Mouse (Mus musculus) neural tube, embryonic 12.5 days (tissue): Measurements from ENCODE around the gene Zfp119b. TPM values are rescaled to one million over a fixed set of nuclear protein-coding genes. Genes with fewer than 3 reads are reported as not detected.
"Not testable (repeated sequence)": the region's sequence is repeated elsewhere in the genome, so short reads cannot be mapped to it uniquely, and the experiment has no call there.

Experiments used
- ATAC-seq: fragments of 200-750 bp; cut with Nextera tagmentation; 2 replicates; pipeline ENCODE4 v1.8.0; 2017; ENCODE audit warnings: low read depth, mild to moderate bottlenecking, moderate TSS enrichment, moderate library complexity; ENCODE audit not compliant: low FRiP score
- H3K27ac ChIP-seq: fragments of 300-500 bp; sonication (generic); 2 replicates; pipeline ENCODE4 v1.5.1; 2016
- H3K27me3 ChIP-seq: fragments of 300-500 bp; sonication (generic); replicated peaks from 2 replicates; pipeline ENCODE4 v1.6.1; 2016; ENCODE audit warnings: mild to moderate bottlenecking
- H3K36me3 ChIP-seq: fragments of 300-500 bp; sonication (generic); 2 replicates; pipeline ENCODE4 v1.6.1; 2016; ENCODE audit warnings: mild to moderate bottlenecking
- H3K4me1 ChIP-seq: fragments of 300-500 bp; sonication (generic); 2 replicates; pipeline ENCODE4 v1.6.1; 2016
- H3K4me2 ChIP-seq: fragments of 300-500 bp; sonication (generic); replicated peaks from 2 replicates; pipeline ENCODE4 v1.6.1; 2016; ENCODE audit warnings: mild to moderate bottlenecking
- H3K4me3 ChIP-seq: fragments of 300-500 bp; sonication (generic); 2 replicates; pipeline ENCODE4 v1.5.1; 2016
- H3K9ac ChIP-seq: fragments of 300-500 bp; sonication (generic); 2 replicates; pipeline ENCODE4 v1.6.1; 2016; ENCODE audit warnings: mild to moderate bottlenecking
- H3K9me3 ChIP-seq: fragments of 300-500 bp; sonication (generic); 2 replicates; pipeline ENCODE4 v1.6.1; 2016; ENCODE audit warnings: mild to moderate bottlenecking
- WGBS: fragments of 180-500 bp; shearing (Covaris S2); methylation state at CpG from one replicate; pipeline ENCODE4 v1.1.7; 2016; 5-methylcytosine and 5-hydroxymethylcytosine counted together
- polyA plus RNA-seq: library from polyadenylated mRNA; unstranded; fragments of >200 nt; fragmentation: Nextera tagmentation; extraction: Ambion mirVana; gene quantifications from 2 replicates; pipeline ENCODE4 v1.2.1, GENCODE M21; 2016

Zfp119b gene
- polyA plus RNA-seq, 1 experiment from 2014 or later: 6.0 TPM

GRCm38 (mm10) chr17:55956129-55956528, 6.8 kb upstream of the Zfp119b start:
- Histone ChIP-seq H3K27ac (no peak overlapping the region), H3K9me3 (no peaks in the 10 kb centered on the region)
- peak; percentile 27 for ATAC-seq

GRCm38 (mm10) chr17:55954229-55954628, 4.9 kb upstream of the Zfp119b start:
- ATAC-seq: no peak
- Histone ChIP-seq H3K4me2 (no peak overlapping the region), H3K27ac (no peak overlapping the region), H3K36me3 (no peaks in the 10 kb centered on the region), H3K4me1 (peaks cover 23% of the 10 kb centered on the region), H3K9ac (no peak overlapping the region), H3K9me3 (no peaks in the 10 kb centered on the region), H3K27me3 (peaks cover 13% of the 10 kb centered on the region; the same call in 1 of the 2 replicates), H3K4me3 (no peak overlapping the region)
- WGBS: 38% methylated on average over 16 of the region's 16 CpGs

More at GRCm38 (mm10) chr17:55956129-55956528, 6.8 kb upstream of the Zfp119b start:
- peaks cover 31% of the 10 kb centered on the region for H3K4me1 ChIP-seq
- peak overlapping the region; percentile 78 for H3K4me2 ChIP-seq
- peak overlapping the region; percentile 54 for H3K9ac ChIP-seq
- peaks cover 4% of the 10 kb centered on the region; the same call in 1 of the 2 replicates for H3K36me3 ChIP-seq
- peak overlapping the region; percentile 43 for H3K4me3 ChIP-seq
- peaks cover 13% of the 10 kb centered on the region; the same call in 1 of the 2 replicates for H3K27me3 ChIP-seq
- WGBS: under 1% methylated on average over 26 of the region's 26 CpGs

- Histone ChIP-seq H3K27ac (no peak overlapping the region), H3K4me2 (no peak overlapping the region), H3K4me1 (peaks cover 23% of the 10 kb centered on the region), H3K9ac (no peak overlapping the region), H3K9me3 (no peaks in the 10 kb centered on the region), H3K36me3 (no peaks in the 10 kb centered on the region), H3K27me3 (peaks cover 13% of the 10 kb centered on the region; the same call in 1 of the 2 replicates), H3K4me3 (no peak overlapping the region)
- 84% methylated on average over 6 of the region's 6 CpGs for WGBS
- ATAC-seq: no peak
These were observed 4.5 kb upstream of the Zfp119b start for GRCm38 (mm10) chr17:55953751-55954150.

- Histone ChIP-seq H3K4me1 (peaks cover 12% of the 10 kb centered on the region), H3K4me3 (no peak within 1 kb of the TSS), H3K4me2 (no peak within 1 kb of the TSS), H3K27me3 (peaks cover 13% of the 10 kb centered on the region; the same call in 1 of the 2 replicates), H3K36me3 (no peaks in the 10 kb centered on the region), H3K9ac (no peak within 1 kb of the TSS), H3K9me3 (no peaks in the 10 kb centered on the region), H3K27ac (no peak within 1 kb of the TSS)
- no peak for ATAC-seq
- 75% methylated on average over 6 of the region's 6 CpGs for WGBS
These were observed 3.2 kb upstream of the Zfp119b start, which contains the start of gene Ebi3 for GRCm38 (mm10) chr17:55952447-55953027. Gene Ebi3, plus strand, starts transcription at chr17:55952640.

- H3K4me3 ChIP-seq: no peak overlapping the region
- peaks cover 8% of the 10 kb centered on the region for H3K4me1 ChIP-seq
- peaks cover 13% of the 10 kb centered on the region; the same call in 1 of the 2 replicates for H3K27me3 ChIP-seq
- no peak overlapping the region for H3K27ac ChIP-seq
- no peak for ATAC-seq
- H3K9me3 ChIP-seq: no peaks in the 10 kb centered on the region
- no peaks in the 10 kb centered on the region for H3K36me3 ChIP-seq
- H3K9ac ChIP-seq: no peak overlapping the region
- no peak overlapping the region for H3K4me2 ChIP-seq
These were observed 2.7 kb upstream of the Zfp119b start for GRCm38 (mm10) chr17:55952041-55952440.

GRCm38 (mm10) chr17:55950601-55951000, 1.3 kb upstream of the Zfp119b start:
- no peak overlapping the region for H3K9ac ChIP-seq
- no peak overlapping the region for H3K4me2 ChIP-seq
- H3K4me3 ChIP-seq: no peak overlapping the region
- peaks cover 13% of the 10 kb centered on the region; the same call in 1 of the 2 replicates for H3K27me3 ChIP-seq
- no peak overlapping the region for H3K27ac ChIP-seq
- H3K4me1 ChIP-seq: peaks cover 3% of the 10 kb centered on the region; the same call in 1 of the 2 replicates
- H3K36me3 ChIP-seq: no peaks in the 10 kb centered on the region
- no peaks in the 10 kb centered on the region for H3K9me3 ChIP-seq
- ATAC-seq: no peak
- 81% methylated on average over 9 of the region's 9 CpGs for WGBS

- no peaks in the 10 kb centered on the region for H3K36me3 ChIP-seq
- H3K4me3 ChIP-seq: no peak overlapping the region
- no peak overlapping the region for H3K27ac ChIP-seq
- peaks cover 5% of the 10 kb centered on the region; the same call in 1 of the 2 replicates for H3K4me1 ChIP-seq
- WGBS: 91% methylated on average over 4 of the region's 4 CpGs
- no peak for ATAC-seq
- no peak overlapping the region for H3K4me2 ChIP-seq
- H3K9me3 ChIP-seq: no peaks in the 10 kb centered on the region
- H3K27me3 ChIP-seq: 0 out of 2 replicates have a peak, but pooled peaks cover 6% of the 10 kb centered on the region
- H3K9ac ChIP-seq: no peak overlapping the region
These were observed 653 bp downstream of the Zfp119b start for GRCm38 (mm10) chr17:55948647-55949046.

GRCm38 (mm10) chr17:55945696-55946095, 3.6 kb downstream of the Zfp119b start:
- Histone ChIP-seq H3K4me1 (peaks cover 5% of the 10 kb centered on the region; the same call in 1 of the 2 replicates), H3K9me3 (no peaks in the 10 kb centered on the region), H3K9ac (peak overlapping the region; percentile 65; the same call in 1 of the 2 replicates), H3K27me3 (no peaks in the 10 kb centered on the region), H3K27ac (0 out of 2 replicates have a peak overlapping the region, but pooled peaks have one; percentile 76), H3K36me3 (no peaks in the 10 kb centered on the region), H3K4me2 (peak overlapping the region; percentile 81), H3K4me3 (peak overlapping the region; percentile 51)
- ATAC-seq: peak; percentile 15; the same call in 1 of the 2 replicates
- WGBS: 31% methylated on average over 5 of the region's 5 CpGs

GRCm38 (mm10) chr17:55944866-55945682, 4.2 kb downstream of the Zfp119b start:
- H3K4me3 ChIP-seq: peak overlapping the region; percentile 51
- WGBS: under 1% methylated on average over 56 of the region's 56 CpGs

GRCm38 (mm10) chr17:55944387-55944865, 4.9 kb downstream of the Zfp119b start:
- 38% methylated on average over 10 of the region's 10 CpGs for WGBS
- ATAC-seq, H3K27ac ChIP-seq, H3K4me1 ChIP-seq, H3K36me3 ChIP-seq, H3K27me3 ChIP-seq, H3K9ac ChIP-seq, H3K9me3 ChIP-seq: not testable (repeated sequence)
- Histone ChIP-seq H3K4me2 (peak overlapping the region; percentile 81), H3K4me3 (peak overlapping the region; percentile 51)

More at GRCm38 (mm10) chr17:55944866-55945682, 4.2 kb downstream of the Zfp119b start:
- H3K27me3 ChIP-seq, H3K36me3 ChIP-seq, H3K9me3 ChIP-seq, H3K4me1 ChIP-seq: not testable (repeated sequence)
- ATAC-seq: peak; percentile 99
- Histone ChIP-seq H3K4me2 (peak overlapping the region; percentile 81), H3K27ac (peak overlapping the region; percentile 76), H3K9ac (peak overlapping the region; percentile 65)

GRCm38 (mm10) chr17:55933191-55933590, 16.1 kb downstream of the Zfp119b start:
- H3K27ac ChIP-seq: no peak overlapping the region
- H3K4me3 ChIP-seq: no peak overlapping the region
- H3K9ac ChIP-seq: no peak overlapping the region
- ATAC-seq: no peak
- H3K9me3 ChIP-seq: no peaks in the 10 kb centered on the region
- H3K4me1 ChIP-seq: no peaks in the 10 kb centered on the region
- WGBS: 96% methylated on average over 15 of the region's 15 CpGs
- no peaks in the 10 kb centered on the region; the same call in 1 of the 2 replicates for H3K36me3 ChIP-seq
- peak overlapping the region; percentile 2; the same call in 1 of the 2 replicates for H3K4me2 ChIP-seq
- H3K27me3 ChIP-seq: no peaks in the 10 kb centered on the region

- Histone ChIP-seq H3K9ac (no peak overlapping the region), H3K4me3 (peak overlapping the region; percentile 43; the same call in 1 of the 2 replicates), H3K27me3 (no peaks in the 10 kb centered on the region), H3K9me3 (no peaks in the 10 kb centered on the region), H3K27ac (0 out of 2 replicates have a peak overlapping the region, but pooled peaks have one; percentile 16), H3K4me1 (no peaks in the 10 kb centered on the region), H3K4me2 (peak overlapping the region; percentile 61), H3K36me3 (no peaks in the 10 kb centered on the region)
- 75% methylated on average over 2 of the region's 2 CpGs for WGBS
- ATAC-seq: no peak
These were observed 16.7 kb downstream of the Zfp119b start for GRCm38 (mm10) chr17:55932635-55933034.
